Comparison of ENCODE assay signal across 8 mouse cellular contexts in genomic region chr4:133198337-133199180, GRCm38 (mm10). TPM values are rescaled to one million over a fixed set of nuclear protein-coding genes. Genes with fewer than 3 reads are reported as not detected.
DNase-seq lines count a peak whose midpoint lies in the region; ATAC-seq and TF ChIP-seq lines count a peak whose summit lies in the region.

No protein-coding gene starts in this region.

- TF ChIP-seq CTCF in lung, adult 2 months (IDR thresholded peaks at IDR 0.05; ENCODE audit: insufficient read depth, low read length), result no peak

- no peaks in the 10 kb centered on the region for H3K9me3 ChIP-seq in lung, embryonic 16.5 days (ENCODE audit: control insufficient read depth, low read length)
- H3K9me3 ChIP-seq in limb, embryonic 14.5 days (ENCODE audit: control insufficient read depth, low read length), result no peaks in the 10 kb centered on the region

- peaks cover 24% of the 10 kb centered on the region for H3K36me3 ChIP-seq in lung, embryonic 16.5 days (ENCODE audit: control insufficient read depth, insufficient read depth, low read length)
- H3K36me3 ChIP-seq in limb, embryonic 14.5 days (ENCODE audit: control insufficient read depth, insufficient read depth, low read length), result peaks cover 32% of the 10 kb centered on the region

- peak; percentile 37 for DNase-seq in adrenal gland, adult 2 months
- no peak for DNase-seq in adrenal gland, adult 8-10 months
- DNase-seq in lung, adult 2 months, result no peak
- no peak for DNase-seq in limb, embryonic 14.5 days (ENCODE audit: low spot score)
- DNase-seq in T-cell, adult 2 months (ENCODE audit: low spot score), result no peak
- no peak for DNase-seq in urinary bladder, postnatal 4 days (ENCODE audit: low spot score in 2 of 2)
- no peak for DNase-seq in ovary, postnatal 10 days (ENCODE audit: low spot score)

- H3K27me3 ChIP-seq in lung, embryonic 16.5 days (ENCODE audit: control insufficient read depth, insufficient read depth, low read depth, low read length), result no peaks in the 10 kb centered on the region
- no peaks in the 10 kb centered on the region for H3K27me3 ChIP-seq in limb, embryonic 14.5 days (ENCODE audit: control insufficient read depth, insufficient read depth, low read length)

- peaks cover 49% of the 10 kb centered on the region for H3K4me1 ChIP-seq in lung, embryonic 16.5 days (replicated peaks; ENCODE audit: control insufficient read depth, insufficient read depth, low read length)
- H3K4me1 ChIP-seq in lung, adult 2 months (ENCODE audit: control insufficient read depth, insufficient read depth, low read length), result peaks cover 7% of the 10 kb centered on the region
- peaks cover 53% of the 10 kb centered on the region for H3K4me1 ChIP-seq in limb, embryonic 14.5 days (ENCODE audit: control insufficient read depth, insufficient read depth, low read length)

- H3K4me2 ChIP-seq in lung, embryonic 16.5 days (ENCODE audit: low read depth, low read length), result no peak overlapping the region
- peak overlapping the region; percentile 17; the same call in 1 of the 2 replicates for H3K4me2 ChIP-seq in limb, embryonic 14.5 days (replicated peaks; ENCODE audit: low read depth, low read length, severe bottlenecking)

- no peak for TF ChIP-seq POLR2A in lung, adult 2 months (IDR thresholded peaks at IDR 0.05; ENCODE audit: borderline replicate concordance, extremely low read depth, low read depth, low read length)
- no peak for TF ChIP-seq POLR2A in limb, embryonic 14.5 days (IDR thresholded peaks at IDR 0.05; ENCODE audit: borderline replicate concordance, extremely low read depth, insufficient read depth, insufficient read length)

- 33% methylated on average over 19 of the region's 19 CpGs for WGBS in lung, embryonic 16.5 days
- 54% methylated on average over 19 of the region's 19 CpGs for whole genome bisulfite sequencing in lung, adult 2 months
- 12% methylated on average over 16 of the region's 19 CpGs for WGBS in limb, embryonic 14.5 days

- H3K27ac ChIP-seq in lung, embryonic 16.5 days (ENCODE audit: low read length), result peak overlapping the region; percentile 77
- peak overlapping the region; percentile 79 for H3K27ac ChIP-seq in limb, embryonic 14.5 days (replicated peaks; ENCODE audit: low read depth, low read length)

- H3K9ac ChIP-seq in lung, embryonic 16.5 days (ENCODE audit: low read length), result peak overlapping the region; percentile 32
- H3K9ac ChIP-seq in limb, embryonic 14.5 days (ENCODE audit: low read depth, low read length, severe bottlenecking), result no peak overlapping the region

- no peak overlapping the region for H3K4me3 ChIP-seq in lung, embryonic 16.5 days (ENCODE audit: low read length)
- H3K4me3 ChIP-seq in lung, adult 2 months (replicated peaks; ENCODE audit: extremely low read depth, low read depth, low read length), result no peak overlapping the region
- H3K4me3 ChIP-seq in limb, embryonic 14.5 days (replicated peaks; ENCODE audit: low read length), result no peak overlapping the region

- ATAC-seq in lung, embryonic 16.5 days (ENCODE audit: low read depth), result peak; percentile 53
- peak; percentile 8; the same call in 1 of the 2 replicates for ATAC-seq in limb, embryonic 14.5 days (ENCODE audit: low FRiP score, low read depth)

RNA-seq across cellular contexts. Expression of gene Cd164l2, which starts 13.4 kb away (rescaled TPM):
- total RNA-seq in adrenal gland, adult 2 months (2021), result 1 to 10 TPM; 1.6 to 4.0 TPM
- 2.5 and 5.6 TPM in 2 replicates for polyA plus RNA-seq in adrenal gland, adult 2 months (2012; rRNA removed)
- total RNA-seq in adrenal gland, adult 8-10 months (2022), result 1 to 10 TPM in 2 of 4 experiments, under 1 TPM in 2; 0.86 to 1.8 (median 1.4) TPM
- polyA plus RNA-seq in lung, embryonic 16.5 days (2015; fragmentation: Nextera tagmentation; extraction: Ambion mirVana), result 7.7 and 13.2 TPM in 2 replicates
- polyA plus RNA-seq in lung, adult 2 months (2012; rRNA removed), result 2.8 and 4.3 TPM in 2 replicates
- 3.2 and 3.4 TPM in 2 replicates for polyA plus RNA-seq in limb, embryonic 14.5 days (2012; rRNA removed)
- polyA plus RNA-seq in limb, embryonic 14.5 days (2014; fragmentation: Nextera tagmentation; extraction: Ambion mirVana), result 4.9 and 6.3 TPM in 2 replicates

RNA-seq across cellular contexts. Expression of gene Gpr3, which starts 13.8 kb away (rescaled TPM):
- total RNA-seq in adrenal gland, adult 2 months (2021), result under 1 TPM; 0.17 to 0.21 TPM
- polyA plus RNA-seq in adrenal gland, adult 2 months (2012; rRNA removed), result 0.49 and 1.1 TPM in 2 replicates
- total RNA-seq in adrenal gland, adult 8-10 months (2022), result under 1 TPM in 1 of 4 experiments, not detected in 3; 0.66 TPM
- polyA plus RNA-seq in lung, embryonic 16.5 days (2015; fragmentation: Nextera tagmentation; extraction: Ambion mirVana), result 0.15 TPM in 1 of 2 replicates, not detected in the other
- polyA plus RNA-seq in lung, adult 2 months (2012; rRNA removed), result 0.18 and 0.60 TPM in 2 replicates
- 0.84 and 1.1 TPM in 2 replicates for polyA plus RNA-seq in limb, embryonic 14.5 days (2012; rRNA removed)
- polyA plus RNA-seq in limb, embryonic 14.5 days (2014; fragmentation: Nextera tagmentation; extraction: Ambion mirVana), result 0.22 TPM in 1 of 2 replicates, not detected in the other

RNA-seq across cellular contexts. Expression of gene Map3k6, which starts 42.1 kb away (rescaled TPM):
- 10 to 100 TPM; 22.4 to 22.9 TPM for total RNA-seq in adrenal gland, adult 2 months (2021)
- polyA plus RNA-seq in adrenal gland, adult 2 months (2012; rRNA removed), result 17.5 and 17.6 TPM in 2 replicates
- 10 to 100 TPM; 17.3 to 27.7 (median 19.2) TPM for total RNA-seq in adrenal gland, adult 8-10 months (2022)
- polyA plus RNA-seq in lung, embryonic 16.5 days (2015; fragmentation: Nextera tagmentation; extraction: Ambion mirVana), result 4.2 and 4.3 TPM in 2 replicates
- 27.9 and 38.2 TPM in 2 replicates for polyA plus RNA-seq in lung, adult 2 months (2012; rRNA removed)
- polyA plus RNA-seq in limb, embryonic 14.5 days (2012; rRNA removed), result 6.7 and 7.5 TPM in 2 replicates
- polyA plus RNA-seq in limb, embryonic 14.5 days (2014; fragmentation: Nextera tagmentation; extraction: Ambion mirVana), result 9.4 and 10.4 TPM in 2 replicates
